Mouse (Mus musculus): Measurements from ENCODE around the gene Sdhc. TPM values are rescaled to one million over a fixed set of nuclear protein-coding genes. Genes with fewer than 3 reads are reported as not detected.

Gene Sdhc
- 63.6 and 72.1 TPM in 2 replicates for polyA plus RNA-seq (2011; ENCODE audit: insufficient read depth, insufficient read length, low replicate concordance, missing spikeins)

- H3K4me3 ChIP-seq (replicated peaks; ENCODE audit: control insufficient read depth, low read depth, low read length): peak within 1 kb of the TSS; percentile 98
- WGBS: 1% methylated on average over 34 of the region's 34 CpGs
- H3K27ac ChIP-seq (ENCODE audit: control insufficient read depth, insufficient read depth, low read depth, low read length, poor library complexity): peak within 1 kb of the TSS; percentile 66
- TF ChIP-seq CTCF (IDR thresholded peaks at IDR 0.05; ENCODE audit: control insufficient read depth, insufficient read depth, low read length): no peak
- peak; percentile 94 for TF ChIP-seq POLR2A (IDR thresholded peaks at IDR 0.05; ENCODE audit: borderline replicate concordance, control insufficient read depth, low read depth, low read length)
- peaks cover 2% of the 10 kb centered on the region for H3K4me1 ChIP-seq (ENCODE audit: control insufficient read depth, insufficient read depth, low read length)
These were observed at the start of gene Sdhc, which contains the start of gene Mpz for GRCm38 (mm10) chr1:171149974-171150760. TSS of gene Sdhc (minus strand) at chr1:171150603. TSS of gene Mpz (plus strand) at chr1:171150711.

GRCm38 (mm10) chr1:171199532-171199931 is 49.1 kb upstream of the Sdhc start:
- H3K27ac ChIP-seq (ENCODE audit: control insufficient read depth, insufficient read depth, low read depth, low read length, poor library complexity): no peak overlapping the region
- H3K4me1 ChIP-seq (ENCODE audit: control insufficient read depth, insufficient read depth, low read length): no peaks in the 10 kb centered on the region
- 74% methylated on average over 1 of the region's 1 CpGs for WGBS
- no peak overlapping the region for H3K4me3 ChIP-seq (replicated peaks; ENCODE audit: control insufficient read depth, low read depth, low read length)
- no peak for TF ChIP-seq CTCF (IDR thresholded peaks at IDR 0.05; ENCODE audit: control insufficient read depth, insufficient read depth, low read length)
- no peak for TF ChIP-seq POLR2A (IDR thresholded peaks at IDR 0.05; ENCODE audit: borderline replicate concordance, control insufficient read depth, low read depth, low read length)

- H3K27ac ChIP-seq (ENCODE audit: control insufficient read depth, insufficient read depth, low read depth, low read length, poor library complexity): no peak within 1 kb of the TSS
- H3K4me3 ChIP-seq (replicated peaks; ENCODE audit: control insufficient read depth, low read depth, low read length): peak within 1 kb of the TSS; percentile 37
- no peaks in the 10 kb centered on the region for H3K4me1 ChIP-seq (ENCODE audit: control insufficient read depth, insufficient read depth, low read length)
- TF ChIP-seq CTCF (IDR thresholded peaks at IDR 0.05; ENCODE audit: control insufficient read depth, insufficient read depth, low read length): no peak
- no peak for TF ChIP-seq POLR2A (IDR thresholded peaks at IDR 0.05; ENCODE audit: borderline replicate concordance, control insufficient read depth, low read depth, low read length)
- WGBS: 1% methylated on average over 33 of the region's 33 CpGs
These were observed 45.5 kb upstream of the Sdhc start, which contains the start of gene Pcp4l1 for GRCm38 (mm10) chr1:171195887-171196397. TSS of gene Pcp4l1 (minus strand) at chr1:171196268.

GRCm38 (mm10) chr1:171195046-171195822 is 44.8 kb upstream of the Sdhc start:
- H3K4me1 ChIP-seq (ENCODE audit: control insufficient read depth, insufficient read depth, low read length): no peaks in the 10 kb centered on the region
- no peak overlapping the region for H3K4me3 ChIP-seq (replicated peaks; ENCODE audit: control insufficient read depth, low read depth, low read length)
- no peak overlapping the region for H3K27ac ChIP-seq (ENCODE audit: control insufficient read depth, insufficient read depth, low read depth, low read length, poor library complexity)
- no peak for TF ChIP-seq POLR2A (IDR thresholded peaks at IDR 0.05; ENCODE audit: borderline replicate concordance, control insufficient read depth, low read depth, low read length)
- no peak for TF ChIP-seq CTCF (IDR thresholded peaks at IDR 0.05; ENCODE audit: control insufficient read depth, insufficient read depth, low read length)
- WGBS: 27% methylated on average over 20 of the region's 20 CpGs

- 60% methylated on average over 11 of the region's 11 CpGs for WGBS
- TF ChIP-seq POLR2A (IDR thresholded peaks at IDR 0.05; ENCODE audit: borderline replicate concordance, control insufficient read depth, low read depth, low read length) (no peak), CTCF (IDR thresholded peaks at IDR 0.05; ENCODE audit: control insufficient read depth, insufficient read depth, low read length) (no peak)
- Histone ChIP-seq H3K27ac (ENCODE audit: control insufficient read depth, insufficient read depth, low read depth, low read length, poor library complexity) (no peak overlapping the region), H3K4me1 (ENCODE audit: control insufficient read depth, insufficient read depth, low read length) (no peaks in the 10 kb centered on the region), H3K4me3 (replicated peaks; ENCODE audit: control insufficient read depth, low read depth, low read length) (no peak overlapping the region)
These were observed 43.8 kb upstream of the Sdhc start for GRCm38 (mm10) chr1:171193911-171194830.

GRCm38 (mm10) chr1:171193093-171193840 is 42.9 kb upstream of the Sdhc start:
- no peak overlapping the region for H3K27ac ChIP-seq (ENCODE audit: control insufficient read depth, insufficient read depth, low read depth, low read length, poor library complexity)
- no peak for TF ChIP-seq POLR2A (IDR thresholded peaks at IDR 0.05; ENCODE audit: borderline replicate concordance, control insufficient read depth, low read depth, low read length)
- no peak for TF ChIP-seq CTCF (IDR thresholded peaks at IDR 0.05; ENCODE audit: control insufficient read depth, insufficient read depth, low read length)
- WGBS: 74% methylated on average over 18 of the region's 18 CpGs
- H3K4me1 ChIP-seq (ENCODE audit: control insufficient read depth, insufficient read depth, low read length): no peaks in the 10 kb centered on the region
- no peak overlapping the region for H3K4me3 ChIP-seq (replicated peaks; ENCODE audit: control insufficient read depth, low read depth, low read length)

- TF ChIP-seq POLR2A (IDR thresholded peaks at IDR 0.05; ENCODE audit: borderline replicate concordance, control insufficient read depth, low read depth, low read length) (no peak), CTCF (IDR thresholded peaks at IDR 0.05; ENCODE audit: control insufficient read depth, insufficient read depth, low read length) (no peak)
- 85% methylated on average over 10 of the region's 10 CpGs for WGBS
- no peaks in the 10 kb centered on the region for H3K4me1 ChIP-seq (ENCODE audit: control insufficient read depth, insufficient read depth, low read length)
- no peak overlapping the region for H3K27ac ChIP-seq (ENCODE audit: control insufficient read depth, insufficient read depth, low read depth, low read length, poor library complexity)
- no peak overlapping the region for H3K4me3 ChIP-seq (replicated peaks; ENCODE audit: control insufficient read depth, low read depth, low read length)
These were observed 41.9 kb upstream of the Sdhc start for GRCm38 (mm10) chr1:171192283-171192682.
